Mouse (Mus musculus) heart, embryonic 12.5 days (tissue): ENCODE results near the gene Ptk7. TPM values are rescaled to one million over a fixed set of nuclear protein-coding genes. Genes with fewer than 3 reads are reported as not detected.
A peak's percentile ranks its signal among the peaks of the same experiment; 100 is the strongest.

Experiments used
- ATAC-seq: fragments of 200-750 bp; cut with Nextera tagmentation; 2 replicates; pipeline ENCODE4 v1.8.0; 2017; ENCODE audit warnings: moderate TSS enrichment, moderate library complexity; ENCODE audit not compliant: insufficient number of reproducible peaks, low FRiP score
- H3K27ac ChIP-seq: fragments of 300-500 bp; sonication (generic); 2 replicates; pipeline ENCODE4 v1.5.1; 2016; ENCODE audit warnings: mild to moderate bottlenecking, moderate library complexity; ENCODE audit not compliant: poor library complexity, severe bottlenecking
- H3K27me3 ChIP-seq: fragments of 300-500 bp; sonication (generic); replicated peaks from 2 replicates; pipeline ENCODE4 v1.6.1; 2016; ENCODE audit warnings: mild to moderate bottlenecking, moderate library complexity
- H3K36me3 ChIP-seq: fragments of 300-500 bp; sonication (generic); 2 replicates; pipeline ENCODE4 v1.6.1; 2016; ENCODE audit warnings: mild to moderate bottlenecking, moderate library complexity
- H3K4me1 ChIP-seq: fragments of 300-500 bp; sonication (generic); replicated peaks from 2 replicates; pipeline ENCODE4 v1.6.1; 2016; ENCODE audit warnings: mild to moderate bottlenecking
- H3K4me2 ChIP-seq: fragments of 300-500 bp; sonication (generic); 2 replicates; pipeline ENCODE4 v1.6.1; 2016; ENCODE audit warnings: mild to moderate bottlenecking, moderate library complexity
- H3K4me3 ChIP-seq: fragments of 300-500 bp; sonication (generic); 2 replicates; pipeline ENCODE4 v1.5.1; 2016; ENCODE audit warnings: mild to moderate bottlenecking
- H3K9ac ChIP-seq: fragments of 300-500 bp; sonication (generic); 2 replicates; pipeline ENCODE4 v1.6.1; 2016; ENCODE audit warnings: mild to moderate bottlenecking, moderate library complexity
- H3K9me3 ChIP-seq: fragments of 300-500 bp; sonication (generic); replicated peaks from 2 replicates; pipeline ENCODE4 v1.6.1; 2016; ENCODE audit warnings: mild to moderate bottlenecking, moderate library complexity
- WGBS: fragments of 180-500 bp; shearing (Covaris S2); methylation state at CpG from one replicate; pipeline ENCODE4 v1.1.7; 2016; 5-methylcytosine and 5-hydroxymethylcytosine counted together
- polyA plus RNA-seq: library from polyadenylated mRNA; unstranded; fragments of >200 nt; fragmentation: Nextera tagmentation; extraction: Ambion mirVana; gene quantifications from 2 replicates; pipeline ENCODE4 v1.2.1, GENCODE M21; 2016

Gene Ptk7
- polyA plus RNA-seq, 1 experiment from 2014 or later = 71.4 TPM

GRCm38 (mm10) chr17:46548741-46549140 is 80.6 kb downstream of the Ptk7 start:
- Histone ChIP-seq H3K36me3 (peaks cover 47% of the 10 kb centered on the region), H3K27ac (no peak overlapping the region), H3K4me2 (no peak overlapping the region), H3K27me3 (no peaks in the 10 kb centered on the region), H3K4me1 (peaks cover 49% of the 10 kb centered on the region), H3K9me3 (no peaks in the 10 kb centered on the region), H3K9ac (no peak overlapping the region), H3K4me3 (no peak overlapping the region)
- no peak for ATAC-seq
- WGBS = 68% methylated on average over 11 of the region's 11 CpGs

DNA sequence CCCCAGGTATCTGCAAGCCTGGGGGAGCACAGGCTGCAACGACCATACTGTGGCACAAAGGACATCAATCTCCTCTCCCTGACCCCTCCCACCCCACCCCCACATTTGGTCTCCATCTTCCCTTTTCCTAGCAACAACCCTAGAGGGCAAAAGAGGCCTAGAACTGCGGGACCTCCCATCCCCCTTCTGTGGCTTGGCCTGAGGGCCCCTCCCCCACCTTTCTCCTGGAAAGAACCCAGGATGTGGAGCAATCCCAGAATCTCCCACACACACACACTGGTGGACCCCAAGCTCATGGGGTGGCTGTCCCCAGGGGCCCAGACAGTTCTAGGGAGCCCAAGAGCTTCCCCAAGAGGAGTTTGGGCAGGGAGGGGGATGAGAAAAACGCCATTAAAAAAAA is 81.4 kb downstream of the Ptk7 start:
- Histone ChIP-seq H3K4me2 (no peak overlapping the region), H3K4me3 (no peak overlapping the region), H3K27me3 (peaks cover 6% of the 10 kb centered on the region; the same call in 1 of the 2 replicates), H3K9ac (peak overlapping the region; percentile 1; the same call in 1 of the 2 replicates), H3K4me1 (peaks cover 41% of the 10 kb centered on the region), H3K27ac (no peak overlapping the region), H3K36me3 (peaks cover 52% of the 10 kb centered on the region), H3K9me3 (no peaks in the 10 kb centered on the region)
- WGBS = 22% methylated on average over 3 of the region's 3 CpGs
- ATAC-seq = no peak

GRCm38 (mm10) chr17:46546995-46547394 is 82.3 kb downstream of the Ptk7 start:
- H3K27ac ChIP-seq = no peak overlapping the region
- H3K4me1 ChIP-seq = peaks cover 33% of the 10 kb centered on the region
- H3K9ac ChIP-seq = peak overlapping the region; percentile 38
- H3K27me3 ChIP-seq = peaks cover 6% of the 10 kb centered on the region; the same call in 1 of the 2 replicates
- no peak for ATAC-seq
- H3K36me3 ChIP-seq = peaks cover 46% of the 10 kb centered on the region
- no peaks in the 10 kb centered on the region for H3K9me3 ChIP-seq
- H3K4me3 ChIP-seq = peak overlapping the region; percentile 59; the same call in 1 of the 2 replicates
- 11% methylated on average over 8 of the region's 8 CpGs for WGBS
- peak overlapping the region; percentile 80 for H3K4me2 ChIP-seq

GRCm38 (mm10) chr17:46546591-46546990 is 82.7 kb downstream of the Ptk7 start:
- Histone ChIP-seq H3K9ac (peak overlapping the region; percentile 74), H3K36me3 (peaks cover 43% of the 10 kb centered on the region), H3K27me3 (peaks cover 6% of the 10 kb centered on the region; the same call in 1 of the 2 replicates), H3K4me3 (peak overlapping the region; percentile 59), H3K4me2 (peak overlapping the region; percentile 80), H3K4me1 (peaks cover 30% of the 10 kb centered on the region), H3K9me3 (no peaks in the 10 kb centered on the region), H3K27ac (no peak overlapping the region)
- no peak for ATAC-seq
- WGBS = 11% methylated on average over 7 of the region's 7 CpGs

GRCm38 (mm10) chr17:46545813-46546564 is 83.3 kb downstream of the Ptk7 start, which contains the start of gene Cul9:
TSS of gene Cul9 (minus strand) at chr17:46546388.
- Histone ChIP-seq H3K27me3 (peaks cover 6% of the 10 kb centered on the region; the same call in 1 of the 2 replicates), H3K4me3 (peak within 1 kb of the TSS; percentile 59), H3K4me2 (peak within 1 kb of the TSS; percentile 80), H3K9me3 (no peaks in the 10 kb centered on the region), H3K9ac (peak within 1 kb of the TSS; percentile 74), H3K4me1 (peaks cover 26% of the 10 kb centered on the region), H3K27ac (no peak within 1 kb of the TSS; the same call in 1 of the 2 replicates), H3K36me3 (peaks cover 43% of the 10 kb centered on the region)
- ATAC-seq = peak; percentile 48; the same call in 1 of the 2 replicates
- 2% methylated on average over 49 of the region's 49 CpGs for WGBS

DNA sequence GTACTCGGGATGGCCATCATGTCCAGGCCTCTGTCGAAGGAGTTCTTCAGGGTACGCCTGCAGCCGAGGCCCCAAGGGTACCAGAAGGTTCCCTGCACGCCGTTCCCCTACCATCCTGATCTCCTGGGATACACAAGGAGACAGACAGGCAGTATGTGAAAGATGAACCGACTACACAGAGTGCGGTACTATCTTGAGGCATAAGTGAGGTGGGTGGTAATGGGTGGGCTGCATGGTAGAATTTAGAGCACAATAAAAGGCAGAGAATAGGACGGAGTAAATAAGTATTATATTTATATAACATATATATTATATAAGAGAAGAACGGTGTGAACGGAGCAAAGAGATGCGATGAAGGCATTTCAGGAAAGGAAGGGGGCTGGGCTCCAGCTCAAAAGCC is 85.6 kb downstream of the Ptk7 start:
- WGBS = 87% methylated on average over 12 of the region's 12 CpGs
- H3K4me3 ChIP-seq = no peak overlapping the region
- peaks cover 18% of the 10 kb centered on the region for H3K27me3 ChIP-seq
- ATAC-seq = no peak
- no peak overlapping the region for H3K27ac ChIP-seq
- H3K9ac ChIP-seq = no peak overlapping the region
- H3K9me3 ChIP-seq = no peaks in the 10 kb centered on the region
- peaks cover 23% of the 10 kb centered on the region for H3K4me1 ChIP-seq
- H3K4me2 ChIP-seq = no peak overlapping the region
- peaks cover 32% of the 10 kb centered on the region for H3K36me3 ChIP-seq

GRCm38 (mm10) chr17:46525579-46526307 is 103.6 kb downstream of the Ptk7 start:
- Histone ChIP-seq H3K4me2 (no peak overlapping the region), H3K36me3 (peaks cover 16% of the 10 kb centered on the region), H3K27ac (no peak overlapping the region), H3K4me1 (peaks cover 10% of the 10 kb centered on the region), H3K9me3 (no peaks in the 10 kb centered on the region; the same call in 1 of the 2 replicates), H3K4me3 (no peak overlapping the region), H3K9ac (no peak overlapping the region), H3K27me3 (peaks cover 20% of the 10 kb centered on the region)
- no peak for ATAC-seq
- 34% methylated on average over 12 of the region's 12 CpGs for WGBS

DNA sequence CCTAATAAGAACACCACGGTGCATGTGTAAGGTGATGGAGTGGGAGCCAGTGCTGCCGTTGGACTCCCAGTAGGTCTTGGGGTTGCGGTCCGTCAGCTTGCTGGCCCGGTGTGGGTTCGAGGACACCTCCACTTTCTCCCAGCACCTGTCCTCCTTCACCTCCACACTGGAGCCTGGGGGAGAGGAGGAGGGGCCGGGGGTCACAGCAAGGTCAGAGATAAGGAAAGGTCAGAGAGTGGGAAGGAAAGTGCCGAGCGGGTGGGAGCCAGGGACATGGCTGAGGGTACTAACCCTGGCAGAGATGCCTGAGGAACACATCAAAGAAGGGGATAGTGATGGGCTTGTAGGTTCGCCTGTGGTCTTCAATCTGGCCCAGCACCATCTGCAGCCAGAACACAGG is 104.2 kb downstream of the Ptk7 start:
- Histone ChIP-seq H3K27ac (no peak overlapping the region), H3K9ac (no peak overlapping the region), H3K36me3 (peaks cover 16% of the 10 kb centered on the region), H3K4me2 (no peak overlapping the region), H3K27me3 (peaks cover 20% of the 10 kb centered on the region), H3K4me3 (no peak overlapping the region), H3K9me3 (no peaks in the 10 kb centered on the region; the same call in 1 of the 2 replicates), H3K4me1 (peaks cover 16% of the 10 kb centered on the region)
- no peak for ATAC-seq
- WGBS = 69% methylated on average over 10 of the region's 10 CpGs

DNA sequence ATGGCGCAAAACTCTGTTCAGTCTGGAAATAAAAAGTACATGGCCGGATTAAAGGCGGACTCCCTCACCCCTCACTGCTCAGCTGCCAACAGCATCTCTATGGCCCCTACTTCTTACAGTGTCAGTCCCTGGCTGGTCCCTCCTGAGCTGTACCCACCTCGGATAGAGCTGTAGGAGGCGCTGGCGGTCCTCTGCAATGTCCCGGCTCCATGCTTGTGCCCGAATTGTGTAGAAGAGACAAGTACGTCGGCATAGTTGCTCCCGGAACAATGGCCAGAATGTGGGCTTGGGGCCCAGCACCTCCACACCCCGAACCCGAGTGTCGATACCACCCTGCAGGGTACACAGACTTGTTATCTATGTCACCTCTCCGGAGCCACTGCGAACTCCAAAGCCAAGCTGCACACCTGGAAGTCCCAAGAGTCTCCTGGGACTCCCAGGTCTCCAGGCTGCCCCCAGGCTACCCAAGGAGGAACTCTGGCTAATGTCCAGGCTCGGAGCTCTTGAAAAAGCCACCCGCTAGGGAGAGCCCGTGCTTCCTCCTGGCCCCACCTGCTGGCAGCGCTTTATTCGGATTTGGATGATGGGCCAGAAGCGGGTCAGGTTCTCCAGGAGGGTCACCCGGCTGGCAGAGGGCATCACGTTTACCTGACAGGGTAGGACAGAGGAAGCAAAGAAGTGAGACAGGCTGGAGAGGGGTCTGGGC is 107.2 kb downstream of the Ptk7 start:
- Histone ChIP-seq H3K27me3 (peaks cover 30% of the 10 kb centered on the region), H3K9me3 (no peaks in the 10 kb centered on the region), H3K27ac (no peak overlapping the region), H3K36me3 (peaks cover 5% of the 10 kb centered on the region; the same call in 1 of the 2 replicates), H3K9ac (no peak overlapping the region), H3K4me3 (no peak overlapping the region), H3K4me1 (peaks cover 21% of the 10 kb centered on the region), H3K4me2 (no peak overlapping the region)
- 39% methylated on average over 24 of the region's 24 CpGs for WGBS
- ATAC-seq = no peak

DNA sequence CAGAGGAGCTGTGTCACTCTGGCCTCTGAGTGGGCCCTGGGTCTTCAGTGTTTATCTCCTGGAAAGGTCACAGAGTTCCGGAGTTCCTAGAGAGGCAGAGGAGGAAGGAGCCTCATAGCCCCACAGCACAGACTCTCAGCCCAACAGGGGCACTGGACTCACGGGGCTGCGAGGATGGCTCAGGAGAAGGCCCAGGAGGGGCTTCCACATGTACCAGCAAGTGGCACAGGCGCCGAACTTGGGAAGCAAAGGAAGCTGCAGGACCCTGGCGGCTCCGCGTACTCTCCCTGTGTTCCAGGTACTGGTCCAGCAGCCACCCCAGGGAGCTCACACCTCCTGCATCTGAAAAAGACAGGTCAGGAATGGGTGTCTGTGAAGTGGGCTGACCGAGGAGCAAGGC is 108.1 kb downstream of the Ptk7 start:
- H3K4me2 ChIP-seq = peak overlapping the region; percentile 60
- H3K4me3 ChIP-seq = peak overlapping the region; percentile 23
- peak overlapping the region; percentile 49 for H3K9ac ChIP-seq
- H3K27ac ChIP-seq = no peak overlapping the region
- H3K9me3 ChIP-seq = no peaks in the 10 kb centered on the region
- 0 out of 2 replicates have a peak, but pooled peaks have one; percentile 23 for ATAC-seq
- H3K27me3 ChIP-seq = peaks cover 27% of the 10 kb centered on the region
- H3K4me1 ChIP-seq = peaks cover 21% of the 10 kb centered on the region
- H3K36me3 ChIP-seq = peaks cover 6% of the 10 kb centered on the region; the same call in 1 of the 2 replicates
- WGBS = 59% methylated on average over 9 of the region's 9 CpGs
